Mouse (Mus musculus) olfactory bulb, adult 2 months (tissue): ENCODE results near the gene Zfp513.

Experiments
- CTCF ChIP-seq: fragments of 200-500 bp; IDR thresholded peaks from 2 replicates; pipeline ENCODE4 v1.5.1; 2012; ENCODE audit warnings: low read depth, mild to moderate bottlenecking, low read length, moderate library complexity; ENCODE audit not compliant: insufficient read depth
- POLR2A ChIP-seq: fragments of 200-500 bp; IDR thresholded peaks from 2 replicates; pipeline ENCODE4 v1.6.1; 2012; ENCODE audit warnings: mild to moderate bottlenecking, low read depth, low read length, moderate library complexity; ENCODE audit not compliant: insufficient read depth

- TF ChIP-seq CTCF (no peak), POLR2A (no peak)
Measured at GRCm38 (mm10) chr5:31179301-31179765, 22.8 kb downstream of the Zfp513 start.
